Mouse (Mus musculus) kidney, adult 2 months (tissue): ENCODE measurements around the gene Phactr1. TPM values are rescaled to one million over a fixed set of nuclear protein-coding genes. Genes with fewer than 3 reads are reported as not detected.

Source experiments
- DNase-seq: peaks from one replicate; pipeline ENCODE4 v3.0.0; 2021
- H3K27ac ChIP-seq: fragments of 200-500 bp; 2 replicates; pipeline ENCODE4 v1.5.1; 2012; ENCODE audit warnings: low read depth, low read length, control low read depth, inconsistent platforms; ENCODE audit not compliant: insufficient read depth
- H3K27me3 ChIP-seq: fragments of 200-500 bp; replicated peaks from 2 replicates; pipeline ENCODE4 v1.6.1; 2012; ENCODE audit warnings: mild to moderate bottlenecking, moderate library complexity, low read length, inconsistent platforms; ENCODE audit not compliant: control insufficient read depth, insufficient read depth
- H3K36me3 ChIP-seq: fragments of 200-500 bp; 2 replicates; pipeline ENCODE4 v1.6.1; 2012; ENCODE audit warnings: mild to moderate bottlenecking, moderate library complexity, low read length, inconsistent platforms; ENCODE audit not compliant: control insufficient read depth, insufficient read depth
- H3K4me1 ChIP-seq: fragments of 200-500 bp; 2 replicates; pipeline ENCODE4 v1.6.1; 2011; ENCODE audit warnings: low read length; ENCODE audit not compliant: control insufficient read depth, insufficient read depth
- H3K4me3 ChIP-seq: fragments of 200-500 bp; 2 replicates; pipeline ENCODE4 v1.5.1; 2011; ENCODE audit warnings: mild to moderate bottlenecking, low read depth, low read length, control low read depth; ENCODE audit not compliant: insufficient read depth
- CTCF ChIP-seq: fragments of 200-500 bp; conservative IDR thresholded peaks from 2 replicates; pipeline ENCODE4 v1.5.1; 2011; ENCODE audit warnings: low read depth, mild to moderate bottlenecking, control low read depth, low read length, moderate library complexity, mixed read lengths; ENCODE audit not compliant: insufficient read depth, insufficient read length
- POLR2A ChIP-seq: fragments of 200-500 bp; IDR thresholded peaks from one replicate; pipeline ENCODE4 v1.6.1; 2011; ENCODE audit warnings: low read depth, low read length, control low read depth
- WGBS: fragments of 180-500 bp; shearing (Covaris S2); methylation state at CpG from one replicate; pipeline ENCODE4 v1.1.7; 2018; 5-methylcytosine and 5-hydroxymethylcytosine counted together
- polyA plus RNA-seq: library from polyadenylated mRNA; depleted of rRNA; stranded (reverse); fragments of >200 nt; gene quantifications from 2 replicates; pipeline ENCODE4 v1.2.3, GENCODE M21; 2012

Phactr1 gene
- polyA plus RNA-seq, 1 experiment = 8.9 TPM

GRCm38 (mm10) chr13:42800523-42800922, 120.1 kb downstream of the Phactr1 start:
- Histone ChIP-seq H3K4me3 (no peak overlapping the region), H3K27me3 (no peaks in the 10 kb centered on the region), H3K27ac (no peak overlapping the region), H3K36me3 (no peaks in the 10 kb centered on the region), H3K4me1 (no peaks in the 10 kb centered on the region)
- DNase-seq = no peak
- WGBS = 90% methylated on average over 6 of the region's 6 CpGs
- TF ChIP-seq CTCF (no peak), POLR2A (no peak)

GRCm38 (mm10) chr13:42804314-42804713, 123.9 kb downstream of the Phactr1 start:
- TF ChIP-seq CTCF (no peak), POLR2A (no peak)
- Histone ChIP-seq H3K27ac (no peak overlapping the region), H3K36me3 (no peaks in the 10 kb centered on the region), H3K4me3 (no peak overlapping the region), H3K4me1 (no peaks in the 10 kb centered on the region), H3K27me3 (no peaks in the 10 kb centered on the region)
- WGBS = 39% methylated on average over 9 of the region's 9 CpGs
- no peak for DNase-seq

GRCm38 (mm10) chr13:42812762-42813161, 132.3 kb downstream of the Phactr1 start:
- WGBS = 17% methylated on average over 7 of the region's 7 CpGs
- H3K36me3 ChIP-seq = no peaks in the 10 kb centered on the region
- no peak overlapping the region for H3K4me3 ChIP-seq
- no peak for DNase-seq
- H3K27me3 ChIP-seq = no peaks in the 10 kb centered on the region; the same call in 1 of the 2 replicates
- no peak overlapping the region for H3K27ac ChIP-seq
- no peaks in the 10 kb centered on the region for H3K4me1 ChIP-seq
- no peak for TF ChIP-seq POLR2A
- TF ChIP-seq CTCF = no peak

- Histone ChIP-seq H3K36me3 (no peaks in the 10 kb centered on the region), H3K4me3 (no peak overlapping the region), H3K27ac (no peak overlapping the region), H3K4me1 (peaks cover 4% of the 10 kb centered on the region; the same call in 1 of the 2 replicates), H3K27me3 (no peaks in the 10 kb centered on the region)
- peak; percentile 61 for DNase-seq
- 43% methylated on average over 10 of the region's 10 CpGs for WGBS
- TF ChIP-seq CTCF (peak; percentile 82), POLR2A (no peak)
Observed at GRCm38 (mm10) chr13:42818378-42818777, 138.0 kb downstream of the Phactr1 start.

GRCm38 (mm10) chr13:42820513-42820912, 140.1 kb downstream of the Phactr1 start:
- 68% methylated on average over 9 of the region's 9 CpGs for WGBS
- no peak for TF ChIP-seq CTCF
- TF ChIP-seq POLR2A = no peak
- Histone ChIP-seq H3K27ac (no peak overlapping the region), H3K4me3 (no peak overlapping the region), H3K4me1 (peaks cover 4% of the 10 kb centered on the region; the same call in 1 of the 2 replicates), H3K27me3 (no peaks in the 10 kb centered on the region), H3K36me3 (no peaks in the 10 kb centered on the region)
- no peak for DNase-seq

GRCm38 (mm10) chr13:42821426-42822106, 141.1 kb downstream of the Phactr1 start:
- Histone ChIP-seq H3K36me3 (no peaks in the 10 kb centered on the region), H3K27ac (peak overlapping the region; percentile 56), H3K4me3 (no peak overlapping the region), H3K27me3 (no peaks in the 10 kb centered on the region), H3K4me1 (peaks cover 4% of the 10 kb centered on the region; the same call in 1 of the 2 replicates)
- TF ChIP-seq CTCF (no peak), POLR2A (no peak)
- 38% methylated on average over 15 of the region's 15 CpGs for WGBS
- DNase-seq = peak; percentile 22

- 14% methylated on average over 10 of the region's 10 CpGs for WGBS
- TF ChIP-seq POLR2A = no peak
- TF ChIP-seq CTCF = peak; percentile 86
- Histone ChIP-seq H3K36me3 (no peaks in the 10 kb centered on the region), H3K4me3 (no peak overlapping the region), H3K4me1 (peaks cover 4% of the 10 kb centered on the region; the same call in 1 of the 2 replicates), H3K27me3 (no peaks in the 10 kb centered on the region), H3K27ac (peak overlapping the region; percentile 56; the same call in 1 of the 2 replicates)
- DNase-seq = peak; percentile 80
Observed at GRCm38 (mm10) chr13:42822545-42822944, 142.1 kb downstream of the Phactr1 start.
